In genomic region chr19:4811063-4811908, GRCm38 (mm10) we compare ENCODE assay signal across 8 mouse cellular contexts. TPM values are rescaled to one million over a fixed set of nuclear protein-coding genes. Genes with fewer than 3 reads are reported as not detected.
DNase-seq lines count a peak whose midpoint lies in the region; ATAC-seq and TF ChIP-seq lines count a peak whose summit lies in the region.

TSS of gene Gm21992 (minus strand) at chr19:4811612.
TSS of gene Rbm14 (minus strand) at chr19:4811634.

- under 1% methylated on average over 83 of the region's 83 CpGs for WGBS in forebrain, embryonic 13.5 days
- under 1% methylated on average over 83 of the region's 83 CpGs for WGBS in large intestine, adult 2 months
- WGBS in liver, postnatal 0 days (ENCODE audit: insufficient replicate concordance): under 1% methylated on average over 83 of the region's 83 CpGs
- under 1% methylated on average over 83 of the region's 83 CpGs for WGBS in neural tube, embryonic 14.5 days

- H3K27ac ChIP-seq in ES-Bruce4 (ENCODE audit: insufficient read depth, low read length): peak within 1 kb of the TSS; percentile 95
- peak within 1 kb of the TSS; percentile 89 for H3K27ac ChIP-seq in forebrain, embryonic 13.5 days
- H3K27ac ChIP-seq in liver, postnatal 0 days (ENCODE audit: low read depth): peak within 1 kb of the TSS; percentile 96
- H3K27ac ChIP-seq in neural tube, embryonic 14.5 days (ENCODE audit: low read depth, low read length): peak within 1 kb of the TSS; percentile 95

- no peaks in the 10 kb centered on the region for H3K4me1 ChIP-seq in ES-Bruce4 (ENCODE audit: control insufficient read depth, insufficient read depth, low read length)
- peaks cover 31% of the 10 kb centered on the region for H3K4me1 ChIP-seq in forebrain, embryonic 13.5 days
- H3K4me1 ChIP-seq in liver, postnatal 0 days (ENCODE audit: insufficient read depth): peaks cover 24% of the 10 kb centered on the region
- H3K4me1 ChIP-seq in neural tube, embryonic 14.5 days (ENCODE audit: control insufficient read depth, insufficient read depth, low read length): peaks cover 12% of the 10 kb centered on the region

- peak within 1 kb of the TSS; percentile 84 for H3K9ac ChIP-seq in ES-Bruce4 (ENCODE audit: low read depth, poor library complexity, severe bottlenecking)
- H3K9ac ChIP-seq in forebrain, embryonic 13.5 days: peak within 1 kb of the TSS; percentile 82
- peak within 1 kb of the TSS; percentile 83 for H3K9ac ChIP-seq in liver, postnatal 0 days (replicated peaks)
- peak within 1 kb of the TSS; percentile 69 for H3K9ac ChIP-seq in neural tube, embryonic 14.5 days (replicated peaks; ENCODE audit: low read depth, low read length)

- ATAC-seq in cerebellum, adult (ENCODE audit: insufficient number of reproducible peaks, low FRiP score, low TSS enrichment): peak; percentile 98
- peak; percentile 98 for ATAC-seq in forebrain, embryonic 13.5 days
- ATAC-seq in liver, postnatal 0 days: peak; percentile 97
- peak; percentile 96 for ATAC-seq in neural tube, embryonic 14.5 days (ENCODE audit: low read depth)

- DNase-seq in heart, postnatal 10 days: peak; percentile 99
- DNase-seq in large intestine, adult 2 months (ENCODE audit: low read depth, low spot score): peak; percentile 98
- peak; percentile 98 for DNase-seq in liver, postnatal 0 days
- peak; percentile 97 for DNase-seq in testis, postnatal 10 days (ENCODE audit: low spot score)

- H3K36me3 ChIP-seq in ES-Bruce4 (ENCODE audit: control insufficient read depth, insufficient read depth, low read length, poor library complexity, severe bottlenecking): no peaks in the 10 kb centered on the region
- H3K36me3 ChIP-seq in forebrain, embryonic 13.5 days (ENCODE audit: poor library complexity, severe bottlenecking): no peaks in the 10 kb centered on the region
- peaks cover 7% of the 10 kb centered on the region for H3K36me3 ChIP-seq in liver, postnatal 0 days (replicated peaks; ENCODE audit: insufficient read depth, low read length)
- H3K36me3 ChIP-seq in neural tube, embryonic 14.5 days (ENCODE audit: control insufficient read depth, insufficient read depth, low read length): no peaks in the 10 kb centered on the region

- H3K9me3 ChIP-seq in ES-Bruce4 (replicated peaks; ENCODE audit: control insufficient read depth, insufficient read depth, low read length, poor library complexity, severe bottlenecking): no peaks in the 10 kb centered on the region
- H3K9me3 ChIP-seq in forebrain, embryonic 13.5 days (replicated peaks): no peaks in the 10 kb centered on the region
- H3K9me3 ChIP-seq in liver, postnatal 0 days (ENCODE audit: low read length): 0 out of 2 replicates have a peak, but pooled peaks cover 4% of the 10 kb centered on the region
- no peaks in the 10 kb centered on the region for H3K9me3 ChIP-seq in neural tube, embryonic 14.5 days (ENCODE audit: control insufficient read depth, low read length)

- peak within 1 kb of the TSS; percentile 89 for H3K4me3 ChIP-seq in ES-Bruce4 (ENCODE audit: low read depth, low read length)
- peak within 1 kb of the TSS; percentile 90 for H3K4me3 ChIP-seq in forebrain, embryonic 13.5 days
- peak within 1 kb of the TSS; percentile 74 for H3K4me3 ChIP-seq in liver, postnatal 0 days (ENCODE audit: low read depth, low read length)
- H3K4me3 ChIP-seq in neural tube, embryonic 14.5 days (ENCODE audit: low read depth, low read length): peak within 1 kb of the TSS; percentile 68

- TF ChIP-seq EP300 in ES-Bruce4 (IDR thresholded peaks at IDR 0.05; ENCODE audit: insufficient read depth, low read depth, low read length): 0 out of 2 replicates have a peak, but pooled peaks have one; percentile 55
- peak; percentile 30; the same call in 1 of the 2 replicates for TF ChIP-seq EP300 in liver, postnatal 0 days (IDR thresholded peaks at IDR 0.05; ENCODE audit: low read depth)

- intact Hi-C loops in heart, postnatal 10 days (cut with DNase I): loop anchor here (1.0 kb wide), 1 partner anchor 19 kb away; no protein-coding TSS in a partner anchor

- TF ChIP-seq CTCF in ES-Bruce4 (IDR thresholded peaks at IDR 0.05; ENCODE audit: low read depth, low read length): no peak
- no peak; the same call in 1 of the 2 replicates for TF ChIP-seq CTCF in liver, postnatal 0 days (IDR thresholded peaks at IDR 0.05; ENCODE audit: low read depth)

- peak; percentile 85 for TF ChIP-seq POLR2A in ES-Bruce4 (IDR thresholded peaks at IDR 0.05; ENCODE audit: insufficient read depth, low read length)

- H3K27me3 ChIP-seq in ES-Bruce4 (ENCODE audit: control insufficient read depth, insufficient read depth, low read length, poor library complexity, severe bottlenecking): no peaks in the 10 kb centered on the region
- H3K27me3 ChIP-seq in forebrain, embryonic 13.5 days: no peaks in the 10 kb centered on the region; the same call in 1 of the 2 replicates
- no peaks in the 10 kb centered on the region for H3K27me3 ChIP-seq in liver, postnatal 0 days (ENCODE audit: insufficient read depth, low read length)
- no peaks in the 10 kb centered on the region for H3K27me3 ChIP-seq in neural tube, embryonic 14.5 days (ENCODE audit: control insufficient read depth, insufficient read depth, low read length)

- peak within 1 kb of the TSS; percentile 90 for H3K4me2 ChIP-seq in forebrain, embryonic 13.5 days
- peak within 1 kb of the TSS; percentile 86 for H3K4me2 ChIP-seq in liver, postnatal 0 days (ENCODE audit: low read depth, low read length)
- peak within 1 kb of the TSS; percentile 95 for H3K4me2 ChIP-seq in neural tube, embryonic 14.5 days (ENCODE audit: low read depth, low read length)

RNA-seq across cellular contexts. Expression of gene Gm21992, which starts in this region (rescaled TPM):
- 22.2 and 23.5 TPM in 2 replicates for polyA plus RNA-seq in ES-Bruce4 (2011; ENCODE audit: insufficient read depth, insufficient read length, low read depth, missing spikeins)
- polyA plus RNA-seq in forebrain, embryonic 13.5 days (2015; fragmentation: Nextera tagmentation; extraction: Ambion mirVana): 43.0 and 47.4 TPM in 2 replicates
- 10 to 100 TPM; 16.8 to 17.8 TPM for total RNA-seq in heart, postnatal 10 days (2021)
- 18.5 and 22.6 TPM in 2 replicates for polyA plus RNA-seq in large intestine, adult 2 months (2012; rRNA removed)
- 8.2 and 13.1 TPM in 2 replicates for polyA plus RNA-seq in liver, postnatal 0 days (2015; fragmentation: Nextera tagmentation; extraction: Ambion mirVana)
- 13.4 and 21.0 TPM in 2 replicates for polyA plus RNA-seq in neural tube, embryonic 14.5 days (2014; fragmentation: Nextera tagmentation; extraction: Ambion mirVana)

RNA-seq across cellular contexts. Expression of gene Rbm14, which starts in this region (rescaled TPM):
- polyA plus RNA-seq in ES-Bruce4 (2011; ENCODE audit: insufficient read depth, insufficient read length, low read depth, missing spikeins): 79.2 and 85.2 TPM in 2 replicates
- polyA plus RNA-seq in forebrain, embryonic 13.5 days (2015; fragmentation: Nextera tagmentation; extraction: Ambion mirVana): 88.3 and 95.3 TPM in 2 replicates
- 10 to 100 TPM; 33.8 to 34.6 TPM for total RNA-seq in heart, postnatal 10 days (2021)
- polyA plus RNA-seq in large intestine, adult 2 months (2012; rRNA removed): 39.5 and 48.9 TPM in 2 replicates
- 14.6 and 16.4 TPM in 2 replicates for polyA plus RNA-seq in liver, postnatal 0 days (2015; fragmentation: Nextera tagmentation; extraction: Ambion mirVana)
- 54.6 and 61.1 TPM in 2 replicates for polyA plus RNA-seq in neural tube, embryonic 14.5 days (2014; fragmentation: Nextera tagmentation; extraction: Ambion mirVana)

Comparison
In these comparisons a context has a peak if more than half of its experiments do, and no peak if none do; other contexts are left out.
1. Peak in every context shown above with its lines: DNase-seq, ATAC-seq, H3K4me3 ChIP-seq and H3K27ac ChIP-seq.